Comparison of ENCODE assay signal across 9 mouse cellular contexts in the genomic region with DNA sequence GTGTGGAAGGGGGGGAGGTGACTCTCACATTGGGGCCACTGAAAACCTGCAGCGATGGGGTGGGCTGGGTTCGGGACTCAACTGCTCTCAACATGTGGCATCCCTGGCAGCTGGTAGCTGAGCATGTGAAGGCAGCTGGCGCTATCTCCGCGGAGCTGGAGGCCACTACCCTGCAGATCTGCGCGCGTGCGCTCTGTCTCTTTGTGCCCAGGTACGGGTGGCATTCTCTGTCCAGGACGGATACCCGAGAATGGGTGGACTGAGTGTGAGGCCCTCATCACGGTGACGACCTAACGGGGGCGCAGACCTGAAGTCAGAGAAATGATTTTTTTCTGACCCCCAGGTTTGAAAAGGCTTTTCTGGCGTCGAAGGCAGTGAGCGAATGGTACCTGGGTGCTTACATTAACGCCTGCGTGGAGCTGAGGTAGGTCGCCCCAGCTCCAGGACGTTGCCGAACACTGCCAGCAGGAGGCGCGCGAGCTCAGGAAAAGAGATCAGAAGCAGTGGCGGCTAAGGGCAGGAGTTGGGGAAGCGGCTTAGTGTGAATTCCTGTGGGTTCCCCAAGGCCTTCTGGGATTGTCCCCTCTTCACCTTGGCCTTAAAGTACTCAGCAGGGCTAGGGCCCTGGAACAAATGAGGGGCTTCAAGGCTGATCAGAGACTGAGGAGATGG. TPM values are rescaled to one million over a fixed set of nuclear protein-coding genes. Genes with fewer than 3 reads are reported as not detected.
DNase-seq lines count a peak whose midpoint lies in the region; ATAC-seq lines count a peak whose summit lies in the region.
"Had no signal": no experiment of that assay in that cellular context is flagged by ENCODE, and none has a peak within 500 bp of the region (broad histone marks: within the 10 kb centered on the region; RNA-seq: fewer than 3 reads in every experiment).

No protein-coding gene starts in this region.

- peaks cover 5% of the 10 kb centered on the region; the same call in 1 of the 2 replicates for H3K4me1 ChIP-seq in hindbrain, embryonic 11.5 days (replicated peaks; ENCODE audit: control insufficient read depth, insufficient read depth, low read length)
- peaks cover 36% of the 10 kb centered on the region for H3K4me1 ChIP-seq in lung, embryonic 16.5 days (replicated peaks; ENCODE audit: control insufficient read depth, insufficient read depth, low read length)

- H3K36me3 ChIP-seq in hindbrain, embryonic 11.5 days (ENCODE audit: control insufficient read depth, insufficient read depth, low read length): no peaks in the 10 kb centered on the region
- 0 out of 2 replicates have a peak, but pooled peaks cover 2% of the 10 kb centered on the region for H3K36me3 ChIP-seq in lung, embryonic 16.5 days (ENCODE audit: control insufficient read depth, insufficient read depth, low read length)

- H3K9me3 ChIP-seq in hindbrain, embryonic 11.5 days (ENCODE audit: control insufficient read depth, low read length): no peaks in the 10 kb centered on the region
- no peaks in the 10 kb centered on the region for H3K9me3 ChIP-seq in lung, embryonic 16.5 days (ENCODE audit: control insufficient read depth, low read length)

- H3K4me3 ChIP-seq in hindbrain, embryonic 11.5 days (ENCODE audit: low read depth, low read length): no peak overlapping the region
- H3K4me3 ChIP-seq in lung, embryonic 16.5 days (ENCODE audit: low read length): no peak overlapping the region

- no peak overlapping the region for H3K9ac ChIP-seq in hindbrain, embryonic 11.5 days (ENCODE audit: low read depth, low read length)
- no peak overlapping the region for H3K9ac ChIP-seq in lung, embryonic 16.5 days (ENCODE audit: low read length)

- no peak overlapping the region for H3K27ac ChIP-seq in hindbrain, embryonic 11.5 days (ENCODE audit: low read depth, low read length)
- H3K27ac ChIP-seq in lung, embryonic 16.5 days (ENCODE audit: low read length): no peak overlapping the region

- peak; percentile 90 for DNase-seq in ES-CJ7 (ENCODE audit: low read depth, low spot score)
- DNase-seq in cerebellum, adult 18-20 months: peak; percentile 92 to 95
- peak; percentile 86 for DNase-seq in forelimb bud, embryonic 11.5 days (ENCODE audit: low read depth, low spot score)
- DNase-seq in hindbrain, embryonic 11.5 days (ENCODE audit: low spot score): peak; percentile 94
- DNase-seq in layer of hippocampus, postnatal 10 days (ENCODE audit: low spot score in 2 of 2): peak; percentile 97
- DNase-seq in ovary, postnatal 14 days (ENCODE audit: low spot score): peak; percentile 97
- peak; percentile 87 for DNase-seq in thymus, postnatal 25 days

- H3K27me3 ChIP-seq in hindbrain, embryonic 11.5 days (ENCODE audit: control insufficient read depth, insufficient read depth, low read length): peaks cover 87% of the 10 kb centered on the region
- H3K27me3 ChIP-seq in lung, embryonic 16.5 days (ENCODE audit: control insufficient read depth, insufficient read depth, low read depth, low read length): peaks cover 70% of the 10 kb centered on the region

- H3K4me2 ChIP-seq in hindbrain, embryonic 11.5 days (replicated peaks; ENCODE audit: low read depth, low read length): no peak overlapping the region
- H3K4me2 ChIP-seq in lung, embryonic 16.5 days (ENCODE audit: low read depth, low read length): no peak overlapping the region

- WGBS in hindbrain, embryonic 11.5 days: 19% methylated on average over 29 of the region's 29 CpGs
- WGBS in lung, embryonic 16.5 days: 17% methylated on average over 29 of the region's 29 CpGs

- peak; percentile 47; the same call in 1 of the 2 replicates for ATAC-seq in hindbrain, embryonic 11.5 days (ENCODE audit: low FRiP score)
- peak; percentile 51; the same call in 1 of the 2 replicates for ATAC-seq in lung, embryonic 16.5 days (ENCODE audit: low read depth)

RNA-seq across cellular contexts. Expression of gene Exoc3l4, which starts 9.1 kb away (rescaled TPM):
- 3.5 and 3.8 TPM in 2 replicates for polyA plus RNA-seq in hindbrain, embryonic 11.5 days (2014; fragmentation: Nextera tagmentation; extraction: Ambion mirVana)
- total RNA-seq in layer of hippocampus, postnatal 10 days (2021): 1 to 10 TPM in 1 of 2 experiments, under 1 TPM in 1; 0.41 to 1.1 TPM
- polyA plus RNA-seq in lung, embryonic 16.5 days (2015; fragmentation: Nextera tagmentation; extraction: Ambion mirVana): 13.0 and 14.5 TPM in 2 replicates

RNA-seq across cellular contexts. Expression of gene Tnfaip2, which starts 16.3 kb away (rescaled TPM):
- 1.9 and 2.0 TPM in 2 replicates for polyA plus RNA-seq in hindbrain, embryonic 11.5 days (2014; fragmentation: Nextera tagmentation; extraction: Ambion mirVana)
- under 1 TPM; 0.62 to 0.71 TPM for total RNA-seq in layer of hippocampus, postnatal 10 days (2021)
- 4.0 and 6.9 TPM in 2 replicates for polyA plus RNA-seq in lung, embryonic 16.5 days (2015; fragmentation: Nextera tagmentation; extraction: Ambion mirVana)

RNA-seq across cellular contexts. Expression of gene Lbhd2, which starts 19.3 kb away (rescaled TPM):
- 0.47 TPM in 1 of 2 replicates, not detected in the other for polyA plus RNA-seq in hindbrain, embryonic 11.5 days (2014; fragmentation: Nextera tagmentation; extraction: Ambion mirVana)
- 1 to 10 TPM in 1 of 2 experiments, under 1 TPM in 1; 0.96 to 1.3 TPM for total RNA-seq in layer of hippocampus, postnatal 10 days (2021)
- polyA plus RNA-seq in lung, embryonic 16.5 days (2015; fragmentation: Nextera tagmentation; extraction: Ambion mirVana): 0.79 and 0.80 TPM in 2 replicates
- polyA plus RNA-seq: gonadal fat pad, adult 2 months had no signal

RNA-seq across cellular contexts. Expression of gene Cdc42bpb, which starts 48.4 kb away (rescaled TPM):
- polyA plus RNA-seq in hindbrain, embryonic 11.5 days (2014; fragmentation: Nextera tagmentation; extraction: Ambion mirVana): 28.6 and 31.9 TPM in 2 replicates
- total RNA-seq in layer of hippocampus, postnatal 10 days (2021): 100 to 1,000 TPM; 138 to 143 TPM
- 34.4 and 36.1 TPM in 2 replicates for polyA plus RNA-seq in lung, embryonic 16.5 days (2015; fragmentation: Nextera tagmentation; extraction: Ambion mirVana)

RNA-seq across cellular contexts. Expression of gene Gm266, which starts 59.7 kb away (rescaled TPM):
- polyA plus RNA-seq in hindbrain, embryonic 11.5 days (2014; fragmentation: Nextera tagmentation; extraction: Ambion mirVana): 8.9 and 10.1 TPM in 2 replicates
- total RNA-seq in layer of hippocampus, postnatal 10 days (2021): 1 to 10 TPM; 6.8 to 7.5 TPM
- polyA plus RNA-seq in lung, embryonic 16.5 days (2015; fragmentation: Nextera tagmentation; extraction: Ambion mirVana): 3.9 and 5.4 TPM in 2 replicates
